ENCODE assay signal across 15 mouse cellular contexts in the genomic region with DNA sequence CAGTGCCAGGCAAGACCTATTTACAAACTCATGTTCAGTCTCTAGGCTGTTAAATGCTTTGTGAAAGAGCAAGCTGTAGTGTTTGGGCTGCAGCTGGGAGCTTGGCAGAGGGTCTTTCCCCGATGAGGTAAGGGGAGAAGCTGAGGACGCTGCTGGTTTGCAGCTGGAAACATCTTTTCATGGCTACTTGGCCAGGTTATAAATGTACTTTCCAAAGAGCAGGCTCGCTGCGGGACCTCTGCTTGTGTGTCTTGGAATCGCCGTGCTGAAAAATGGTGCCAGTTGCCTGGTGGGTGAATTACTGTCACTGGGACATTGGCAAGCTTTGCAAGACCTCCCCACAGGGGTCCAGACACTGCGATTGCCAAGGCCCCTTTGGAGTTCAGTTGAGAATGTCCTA. TPM values are rescaled to one million over a fixed set of nuclear protein-coding genes. Genes with fewer than 3 reads are reported as not detected.
DNase-seq lines count a peak whose midpoint lies in the region; ATAC-seq and TF ChIP-seq lines count a peak whose summit lies in the region.
"Had no signal": no experiment of that assay in that cellular context is flagged by ENCODE, and none has a peak within 500 bp of the region (broad histone marks: within the 10 kb centered on the region; RNA-seq: fewer than 3 reads in every experiment).

No protein-coding gene starts in this region.

- 71% methylated on average over 7 of the region's 7 CpGs for WGBS in lung, postnatal 0 days
- 58% methylated on average over 7 of the region's 7 CpGs for WGBS in olfactory bulb, adult 2 months

- TF ChIP-seq CTCF in gastrocnemius, adult 2 months (IDR thresholded peaks at IDR 0.05), result no peak
- no peak for TF ChIP-seq CTCF in lung, postnatal 0 days (IDR thresholded peaks at IDR 0.05)
- no peak for TF ChIP-seq CTCF in olfactory bulb, adult 2 months (IDR thresholded peaks at IDR 0.05; ENCODE audit: insufficient read depth, low read depth, low read length)

- H3K9ac ChIP-seq in lung, postnatal 0 days (replicated peaks; ENCODE audit: low read depth), result no peak overlapping the region
- H3K9ac ChIP-seq: liver, embryonic 14.5 days; stomach, embryonic 15.5 days had no signal

- ATAC-seq in lung, postnatal 0 days, result no peak
- ATAC-seq: inflammation-experienced regulatory T-cells, adult 6 months had no signal

- H3K4me2 ChIP-seq in lung, postnatal 0 days (replicated peaks; ENCODE audit: low read depth, low read length), result no peak overlapping the region
- H3K4me2 ChIP-seq: stomach, embryonic 15.5 days had no signal

- peaks cover 5% of the 10 kb centered on the region; the same call in 1 of the 2 replicates for H3K4me1 ChIP-seq in lung, postnatal 0 days (ENCODE audit: insufficient read depth, low read depth, low read length)
- peaks cover 22% of the 10 kb centered on the region for H3K4me1 ChIP-seq in olfactory bulb, adult 2 months (ENCODE audit: control insufficient read depth, insufficient read depth, low read length)

- H3K4me3 ChIP-seq in gastrocnemius, adult 2 months, result no peak overlapping the region; the same call in 1 of the 2 replicates
- H3K4me3 ChIP-seq in lung, postnatal 0 days (ENCODE audit: low read depth, low read length), result no peak overlapping the region
- no peak overlapping the region for H3K4me3 ChIP-seq in olfactory bulb, adult 2 months (ENCODE audit: insufficient read depth, low read depth, low read length)
- H3K4me3 ChIP-seq: myocyte; stomach, embryonic 15.5 days had no signal

- peak overlapping the region; percentile 73 for H3K27ac ChIP-seq in gastrocnemius, adult 2 months
- H3K27ac ChIP-seq in lung, postnatal 0 days (ENCODE audit: low read length), result 0 out of 2 replicates have a peak overlapping the region, but pooled peaks have one; percentile 8
- 0 out of 2 replicates have a peak overlapping the region, but pooled peaks have one; percentile 19 for H3K27ac ChIP-seq in olfactory bulb, adult 2 months (ENCODE audit: insufficient read depth, low read depth, low read length)
- H3K27ac ChIP-seq: liver, embryonic 14.5 days; stomach, embryonic 15.5 days had no signal

- no peaks in the 10 kb centered on the region for H3K9me3 ChIP-seq in lung, postnatal 0 days (ENCODE audit: low read length)
- H3K9me3 ChIP-seq: stomach, embryonic 15.5 days had no signal

- H3K27me3 ChIP-seq in lung, postnatal 0 days (replicated peaks; ENCODE audit: insufficient read depth, low read length), result no peaks in the 10 kb centered on the region
- H3K27me3 ChIP-seq: stomach, embryonic 15.5 days had no signal

- intact Hi-C loops in gastrocnemius, adult 2 months (cut with DNase I), result no loop called here

- H3K36me3 ChIP-seq in lung, postnatal 0 days (ENCODE audit: insufficient read depth, low read length), result no peaks in the 10 kb centered on the region
- H3K36me3 ChIP-seq: stomach, embryonic 15.5 days had no signal

- peak; percentile 64 for DNase-seq in gastrocnemius, adult 2 months
- DNase-seq in gastrocnemius, adult 8-10 months (ENCODE audit: low spot score in 2 of 2), result no peak
- no peak for DNase-seq in lung, postnatal 0 days (ENCODE audit: low spot score)
- no peak for DNase-seq in lung, adult 18-20 months
- DNase-seq in cerebellum, adult 9-11 months, result peak; percentile 68
- DNase-seq in adrenal gland, adult 2 months, result no peak
- DNase-seq in natural killer cell, adult 2 months (ENCODE audit: low spot score in 2 of 2), result no peak
- DNase-seq: adrenal gland, adult 8-10 months; kidney, postnatal 14 days had no signal

- TF ChIP-seq POLR2A in olfactory bulb, adult 2 months (IDR thresholded peaks at IDR 0.05; ENCODE audit: insufficient read depth, low read depth, low read length), result no peak

- no peak for TF ChIP-seq EP300 in lung, postnatal 0 days (IDR thresholded peaks at IDR 0.05)

RNA-seq across cellular contexts. Expression of a gene that starts 7.3 kb away (rescaled TPM):
- 10 to 100 TPM; 27.2 to 46.2 TPM for total RNA-seq in gastrocnemius, adult 2 months (2021)
- 10 to 100 TPM; 28.2 to 33.7 (median 31.2) TPM for total RNA-seq in gastrocnemius, adult 8-10 months (2022)
- polyA plus RNA-seq in lung, postnatal 0 days (2015; fragmentation: Nextera tagmentation; extraction: Ambion mirVana), result 21.4 and 26.5 TPM in 2 replicates
- polyA plus RNA-seq in olfactory bulb, adult 2 months (2012; ENCODE audit: insufficient read depth, insufficient read length, low replicate concordance, missing spikeins), result not detected in 2 replicates
- total RNA-seq in adrenal gland, adult 2 months (2021), result 10 to 100 TPM; 36.5 to 39.6 TPM
- 10.9 and 12.1 TPM in 2 replicates for polyA plus RNA-seq in adrenal gland, adult 2 months (2012; rRNA removed)
- polyA plus RNA-seq: inflammation-experienced regulatory T-cells, adult 6 months had no signal

RNA-seq across cellular contexts. Expression of a gene that starts 38.4 kb away (rescaled TPM):
- 1 to 10 TPM; 4.7 to 7.9 TPM for total RNA-seq in gastrocnemius, adult 2 months (2021)
- 1 to 10 TPM; 3.2 to 5.4 (median 3.9) TPM for total RNA-seq in gastrocnemius, adult 8-10 months (2022)
- 7.3 and 8.6 TPM in 2 replicates for polyA plus RNA-seq in lung, postnatal 0 days (2015; fragmentation: Nextera tagmentation; extraction: Ambion mirVana)
- polyA plus RNA-seq in olfactory bulb, adult 2 months (2012; ENCODE audit: insufficient read depth, insufficient read length, low replicate concordance, missing spikeins), result not detected in 2 replicates
- total RNA-seq in adrenal gland, adult 2 months (2021), result 10 to 100 TPM; 16.1 to 18.7 TPM
- polyA plus RNA-seq in adrenal gland, adult 2 months (2012; rRNA removed), result 86.7 and 101 TPM in 2 replicates
- total RNA-seq: megakaryocyte progenitor cell, adult 5-6 weeks had no signal

Comparison
In these comparisons a context has a peak if more than half of its experiments do, and no peak if none do; other contexts are left out.
1. DNase-seq: peak in gastrocnemius, adult 2 months (single experiment) and cerebellum, adult 9-11 months (single experiment); none in gastrocnemius, adult 8-10 months (0 of 2), lung, postnatal 0 days (single experiment), lung, adult 18-20 months (0 of 2), adrenal gland, adult 2 months (single experiment) and natural killer cell, adult 2 months (0 of 2).
2. H3K27ac ChIP-seq: peak in every context shown above with its lines; median percentile 73 in gastrocnemius, adult 2 months; 19 in olfactory bulb, adult 2 months; 8 in lung, postnatal 0 days.